Mouse (Mus musculus): ENCODE results near the gene Mrps21.
"Not testable (repeated sequence)": the region's sequence is repeated elsewhere in the genome, so short reads cannot be mapped to it uniquely, and the experiment has no call there.

The Mrps21 gene

GRCm38 (mm10) chr3:95891211-95892065, 20.1 kb upstream of the Mrps21 start, which contains the start of gene BC028528:
Gene BC028528 (minus strand): TSS chr3:95892005.
- peak; percentile 66 to 77 for DNase-seq

GRCm38 (mm10) chr3:95889664-95890063, 18.3 kb upstream of the Mrps21 start:
- DNase-seq: no peak

GRCm38 (mm10) chr3:95887596-95887995, 16.3 kb upstream of the Mrps21 start:
- peak; percentile 51 to 62 for DNase-seq

DNA sequence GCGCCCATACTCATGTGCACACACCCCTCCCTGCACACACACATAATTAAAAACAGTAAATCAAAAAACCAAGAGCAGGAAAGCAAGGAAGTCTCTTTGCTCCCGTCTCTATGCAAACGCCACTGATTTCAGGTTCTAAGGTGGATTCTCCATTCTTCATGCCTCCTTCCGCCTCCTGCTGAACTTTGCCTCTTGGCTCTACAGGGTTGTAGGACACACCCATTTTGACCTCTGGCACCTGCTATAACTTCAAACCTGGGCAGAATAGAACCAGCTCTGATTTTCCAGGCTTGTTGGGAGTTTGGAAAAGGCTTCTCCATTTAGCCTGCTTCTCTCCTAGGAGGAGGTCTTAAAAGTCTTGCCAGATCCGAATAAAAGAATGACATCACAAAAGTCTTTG, 13.1 kb upstream of the Mrps21 start:
- DNase-seq: no peak

DNA sequence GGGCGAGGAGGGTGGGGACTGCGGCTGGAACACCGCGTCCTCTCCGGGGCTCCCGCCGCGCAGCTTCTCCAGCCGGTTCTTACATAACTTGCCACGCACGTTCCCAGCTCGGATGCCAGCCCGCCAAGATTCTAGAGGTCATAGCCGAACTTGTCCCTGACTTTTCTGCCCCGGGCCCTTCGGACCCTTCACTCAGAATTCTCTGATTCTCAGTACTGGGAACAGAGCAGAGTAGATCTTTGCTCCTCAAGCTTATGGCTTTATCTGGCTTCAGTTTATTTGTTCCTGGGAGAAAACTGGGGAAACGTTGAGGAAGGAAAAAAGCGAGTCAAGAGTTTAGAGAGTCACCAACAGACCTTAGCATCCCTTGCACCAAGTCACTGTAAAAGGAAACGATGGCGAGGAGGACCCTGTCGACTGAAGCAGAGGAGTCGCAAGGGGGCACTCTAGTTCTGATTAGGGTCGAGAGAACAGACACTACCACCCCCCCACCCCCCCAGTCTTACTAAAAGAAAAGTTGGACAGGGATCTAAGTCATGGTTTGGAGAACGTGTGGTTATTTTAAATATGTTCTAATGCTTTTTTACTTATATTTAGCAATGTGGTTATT, 11.6 kb upstream of the Mrps21 start:
- DNase-seq: peak; percentile 86 to 91

GRCm38 (mm10) chr3:95881979-95882815, 10.9 kb upstream of the Mrps21 start, which contains the start of gene Ciart:
Gene Ciart (minus strand): TSS chr3:95882251.
- DNase-seq: peak; percentile 93 to 96

- DNase-seq: no peak
Measured at GRCm38 (mm10) chr3:95879063-95879462, 7.7 kb upstream of the Mrps21 start.

DNA sequence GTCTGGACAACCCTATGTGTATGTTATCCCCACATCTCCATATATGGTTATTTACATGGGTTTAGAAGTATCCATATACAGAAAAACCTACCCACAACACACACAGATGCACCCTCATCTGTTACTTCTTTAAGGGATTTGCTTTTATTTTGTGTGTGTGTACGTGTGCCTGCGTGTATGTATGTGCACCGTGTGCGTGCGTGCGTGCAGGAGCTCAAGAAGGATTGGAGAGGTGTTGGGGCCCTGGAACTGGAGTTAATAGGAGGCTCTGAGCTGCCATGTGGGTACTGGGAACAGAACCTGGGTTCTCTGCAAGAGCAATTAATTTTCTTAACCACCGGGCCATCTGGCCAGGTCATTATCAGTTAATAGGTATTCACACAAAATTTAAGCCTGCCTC, 729 bp upstream of the Mrps21 start:
- no peak for DNase-seq

GRCm38 (mm10) chr3:95870976-95871375, 343 bp downstream of the Mrps21 start:
- DNase-seq: no peak

DNA sequence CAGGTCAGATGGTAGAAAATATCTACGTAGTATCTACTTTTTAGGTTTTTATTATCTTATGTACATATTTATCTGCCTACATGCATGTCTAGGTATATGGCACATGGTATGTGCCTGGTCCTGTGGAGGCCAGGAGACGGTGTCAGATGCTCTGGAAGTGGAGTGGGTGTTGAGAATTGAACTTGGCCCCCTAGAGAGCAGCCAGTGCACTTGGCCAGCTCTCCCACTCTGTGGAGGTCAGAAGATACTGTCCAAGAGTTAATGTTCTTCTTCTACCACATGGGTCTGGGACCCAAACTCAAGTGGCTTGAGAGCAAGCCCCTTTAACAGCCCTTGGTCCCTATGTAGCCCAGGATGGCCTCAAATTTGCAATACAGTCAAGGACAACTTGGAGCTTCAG, 3.9 kb downstream of the Mrps21 start:
- no peak for DNase-seq

DNA sequence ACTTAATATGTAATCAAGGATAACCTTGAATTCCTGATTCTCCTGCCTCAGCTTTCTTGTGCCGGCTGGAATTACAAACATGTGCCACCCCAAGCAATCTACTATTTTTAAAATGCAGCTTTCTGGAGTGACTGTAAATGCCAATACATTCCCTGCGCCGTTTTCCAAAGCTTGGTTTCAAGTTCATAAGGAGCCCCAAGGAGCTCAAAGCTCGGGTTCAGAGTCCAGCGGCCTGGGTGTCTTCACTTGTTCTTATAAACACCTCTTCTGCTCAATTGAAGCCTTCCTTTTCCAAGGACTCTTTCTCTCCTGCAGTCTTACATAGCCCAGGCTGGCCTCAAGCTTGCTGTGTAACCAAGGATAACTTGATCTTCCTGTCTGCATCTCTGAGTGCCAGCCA, 5.2 kb downstream of the Mrps21 start:
- DNase-seq: no peak

- no peak for DNase-seq
Measured at GRCm38 (mm10) chr3:95865571-95865970, 5.7 kb downstream of the Mrps21 start.

- DNase-seq: no peak
Measured at GRCm38 (mm10) chr3:95865050-95865449, 6.3 kb downstream of the Mrps21 start.

DNA sequence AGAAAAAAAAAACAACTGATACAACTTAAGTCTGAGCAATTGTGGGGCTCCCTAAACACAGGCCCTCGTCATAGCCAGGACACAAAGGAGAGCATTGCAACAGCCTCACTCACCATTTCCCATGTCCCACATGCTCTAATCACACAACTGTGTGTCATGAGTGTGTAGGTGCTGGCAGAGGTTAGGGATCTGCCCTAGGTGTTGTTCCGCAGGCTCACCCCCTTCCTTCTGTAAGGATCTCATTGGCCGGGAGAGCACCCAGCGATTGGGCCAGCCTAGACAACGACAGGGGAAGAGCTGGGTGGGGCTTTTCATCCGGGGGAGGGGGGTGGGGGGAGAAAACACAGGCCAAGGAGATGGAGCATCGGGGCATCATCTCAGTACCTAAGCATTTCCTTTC, 7.7 kb downstream of the Mrps21 start:
- DNase-seq: no peak

DNA sequence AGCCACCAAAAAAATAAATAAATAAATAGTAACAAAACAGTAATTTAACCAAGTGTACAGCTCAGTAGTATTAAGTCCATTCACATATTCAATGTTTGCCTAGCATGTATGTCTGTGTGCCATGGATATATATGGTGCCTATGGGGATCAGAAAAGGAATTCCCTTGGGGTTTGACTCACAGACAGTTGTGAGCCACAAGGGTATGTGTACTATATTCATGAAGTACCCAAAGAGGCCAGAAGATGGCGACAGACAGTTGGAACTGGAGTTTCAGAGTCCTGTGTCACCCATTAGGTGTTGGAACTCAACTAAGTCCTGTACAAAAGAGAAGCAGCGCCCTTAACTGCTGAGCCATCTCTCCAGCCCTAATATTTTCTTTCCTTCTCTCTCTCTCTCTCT, 9.5 kb downstream of the Mrps21 start:
- DNase-seq: peak; percentile 58 to 70

DNA sequence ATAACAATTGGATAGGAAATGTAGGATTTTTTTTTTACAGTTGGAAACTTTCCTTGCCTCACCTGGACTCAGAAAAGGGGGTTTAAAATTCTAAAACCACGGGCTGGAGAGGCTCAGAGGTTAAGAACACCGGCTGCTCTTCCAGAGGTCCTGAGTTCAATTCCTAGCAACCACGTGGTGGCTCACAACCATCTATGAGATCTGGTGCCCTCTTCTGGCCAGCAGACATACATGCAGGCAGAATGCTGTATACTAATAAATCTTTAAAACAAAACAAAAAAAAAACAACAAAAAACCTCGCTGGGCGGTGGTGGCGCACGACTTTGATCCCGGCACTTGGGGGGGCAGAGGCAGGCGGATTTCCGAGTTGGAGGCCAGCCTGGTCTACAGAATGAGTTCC, 10.1 kb downstream of the Mrps21 start:
- peak in 1 of 2 experiments; percentile 36 for DNase-seq

DNA sequence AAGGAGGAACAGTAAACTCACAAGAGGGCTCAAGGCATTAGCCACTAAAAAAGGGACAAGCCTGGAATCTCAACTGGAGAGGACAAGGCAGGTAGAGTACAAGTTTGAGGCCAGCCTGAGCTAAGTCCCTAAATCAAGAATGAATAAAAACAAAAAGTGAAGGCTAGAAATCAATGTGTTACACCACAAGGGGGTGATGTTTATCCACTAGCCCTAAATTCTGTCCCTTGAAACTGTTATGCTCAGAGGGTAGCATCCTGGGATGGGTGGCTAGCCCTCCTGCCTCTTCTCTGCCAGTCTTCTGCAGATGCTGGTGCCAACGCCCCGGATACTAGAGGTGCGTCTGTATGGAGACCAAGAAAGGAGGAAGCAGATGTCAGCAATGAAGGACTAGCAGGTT, 11.0 kb downstream of the Mrps21 start:
- no peak for DNase-seq

GRCm38 (mm10) chr3:95858278-95858677, 13.0 kb downstream of the Mrps21 start:
- not testable (repeated sequence) for DNase-seq

DNA sequence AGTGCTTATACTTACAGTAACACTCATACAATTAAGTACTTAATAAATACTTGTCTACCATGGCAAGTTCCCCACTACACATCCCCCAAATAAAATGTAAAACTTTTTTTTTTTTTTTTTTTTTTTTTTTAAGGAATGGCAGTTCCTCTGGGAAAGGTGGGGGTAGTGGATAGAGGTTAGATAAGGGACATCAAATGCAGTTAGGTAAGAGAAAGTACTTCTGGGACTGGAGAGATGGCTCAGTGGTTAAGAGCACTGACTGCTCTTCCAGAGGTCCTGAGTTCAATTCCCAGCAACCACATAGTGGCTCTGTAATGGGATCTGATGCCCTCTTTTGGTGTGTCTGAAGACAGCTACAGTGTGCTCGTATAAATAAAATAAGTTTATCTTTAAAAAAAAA, 14.3 kb downstream of the Mrps21 start:
- not testable (repeated sequence) for DNase-seq

- DNase-seq: no peak
Measured at GRCm38 (mm10) chr3:95856115-95856514, 15.2 kb downstream of the Mrps21 start.

DNA sequence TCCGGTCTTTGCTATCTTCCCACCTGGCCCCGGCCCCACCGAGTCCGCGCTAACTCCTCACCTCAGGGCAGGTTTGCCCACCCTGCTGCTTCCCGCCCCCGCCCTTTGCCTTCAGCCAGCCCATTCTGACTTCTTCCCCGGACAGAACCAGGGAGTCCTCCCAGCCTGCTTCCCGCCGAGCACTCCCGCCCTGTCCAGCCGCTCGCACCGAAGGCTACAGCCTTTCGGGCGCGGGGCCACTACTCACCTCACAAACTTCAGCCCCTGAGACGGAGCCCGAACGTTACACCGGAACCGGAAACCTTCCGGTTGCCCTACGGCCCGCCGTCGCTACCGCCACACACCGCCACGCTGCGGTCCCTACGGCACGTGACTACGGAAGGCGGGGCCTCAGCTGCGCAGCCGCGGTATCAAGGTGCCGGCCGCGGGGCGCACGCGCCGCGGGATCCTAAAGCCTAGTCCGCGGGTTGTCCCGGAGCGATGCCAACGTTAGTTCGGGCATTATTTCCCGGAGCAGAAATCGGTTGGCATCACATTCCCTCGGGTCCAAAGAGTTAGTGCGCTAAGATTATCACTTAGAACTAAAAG, 15.7 kb downstream of the Mrps21 start, which contains the start of gene Prpf3:
TSS of gene Prpf3 (minus strand) at position 384 of the 588 bp plus-strand sequence.
- peak; percentile 96 to 98 for DNase-seq

GRCm38 (mm10) chr3:95851317-95851716, 20.0 kb downstream of the Mrps21 start:
- no peak for DNase-seq

DNA sequence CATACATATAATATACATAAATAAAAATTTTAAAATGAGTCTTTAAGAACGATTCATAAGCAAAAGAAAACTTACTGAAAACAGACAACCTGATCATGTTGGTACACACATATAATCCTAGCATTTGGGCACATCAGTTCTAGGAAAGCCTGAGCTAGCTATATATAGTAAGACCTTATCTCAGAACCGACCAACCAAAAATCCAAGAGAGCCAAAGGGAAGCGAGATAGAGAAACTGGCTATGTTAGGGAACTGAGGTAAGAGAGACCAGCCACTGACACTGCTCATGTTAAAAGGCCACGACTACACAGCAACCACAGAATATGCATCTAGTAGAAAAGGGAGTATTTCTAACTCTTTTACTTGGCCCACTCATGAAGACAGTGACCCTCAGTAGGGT, 20.7 kb downstream of the Mrps21 start:
- no peak for DNase-seq

Measured in kidney, postnatal 4 days (tissue).